Mouse (Mus musculus) heart, adult 9 months (tissue): ENCODE data around the gene Trp53inp2.

Source experiments
- DNase-seq, 2 experiments: peaks; one replicate each; pipeline ENCODE4 v3.0.0; 2022; ENCODE audit warnings: low spot score in 2 of 2

Trp53inp2 gene

DNA sequence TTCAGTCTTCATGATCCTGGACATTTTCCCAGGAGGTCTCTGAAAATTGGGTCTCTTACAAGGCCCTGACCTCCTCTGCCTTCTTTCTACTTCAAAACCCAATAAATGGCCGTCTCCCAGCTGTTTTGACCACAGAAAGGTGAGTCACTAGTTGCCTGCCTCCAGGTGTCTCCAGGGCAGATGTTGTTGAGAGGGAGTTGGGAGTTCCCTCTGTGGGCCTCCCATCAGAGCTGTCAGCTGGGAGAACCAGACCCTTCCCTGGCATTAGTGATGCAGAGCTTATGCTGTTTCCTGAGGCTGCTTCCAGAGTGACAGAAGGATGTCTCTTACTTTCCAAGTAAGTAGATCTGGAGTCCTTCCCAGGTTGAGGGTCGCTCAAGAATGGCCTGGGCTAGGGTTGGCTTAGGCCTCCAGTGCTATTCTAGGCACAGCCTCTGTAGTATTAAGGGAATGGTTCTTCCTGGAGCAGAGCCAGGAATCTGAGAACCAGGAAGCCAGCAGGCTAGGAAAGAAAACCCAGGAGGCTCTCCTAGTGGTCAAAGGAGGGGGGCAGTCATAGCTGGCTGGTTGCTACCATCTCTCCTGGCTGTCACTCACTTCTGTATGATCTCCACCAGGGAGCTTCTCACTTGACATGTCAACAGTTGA is 2.1 kb downstream of the Trp53inp2 start:
- peak; percentile 78 to 81 for DNase-seq

DNA sequence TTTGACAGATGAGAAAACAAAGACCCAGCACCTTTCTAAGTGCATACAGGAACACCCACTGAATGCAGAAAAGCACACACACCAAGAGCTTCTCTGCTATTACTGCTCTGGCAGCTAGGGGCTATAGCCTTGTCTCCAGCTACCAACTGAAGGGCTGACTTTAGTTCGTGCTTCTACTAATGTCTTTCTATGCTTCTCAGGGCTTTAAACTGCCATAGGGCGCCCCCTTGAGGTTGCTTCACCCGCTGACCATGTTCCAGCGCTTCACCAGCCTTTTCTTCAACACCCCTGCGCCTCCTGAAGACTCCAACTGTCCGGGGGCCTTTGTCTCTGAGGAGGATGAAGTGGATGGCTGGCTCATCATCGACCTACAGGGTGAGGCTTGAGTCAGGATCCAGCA is 4.2 kb downstream of the Trp53inp2 start:
- DNase-seq, result peak; percentile 72 to 80

DNA sequence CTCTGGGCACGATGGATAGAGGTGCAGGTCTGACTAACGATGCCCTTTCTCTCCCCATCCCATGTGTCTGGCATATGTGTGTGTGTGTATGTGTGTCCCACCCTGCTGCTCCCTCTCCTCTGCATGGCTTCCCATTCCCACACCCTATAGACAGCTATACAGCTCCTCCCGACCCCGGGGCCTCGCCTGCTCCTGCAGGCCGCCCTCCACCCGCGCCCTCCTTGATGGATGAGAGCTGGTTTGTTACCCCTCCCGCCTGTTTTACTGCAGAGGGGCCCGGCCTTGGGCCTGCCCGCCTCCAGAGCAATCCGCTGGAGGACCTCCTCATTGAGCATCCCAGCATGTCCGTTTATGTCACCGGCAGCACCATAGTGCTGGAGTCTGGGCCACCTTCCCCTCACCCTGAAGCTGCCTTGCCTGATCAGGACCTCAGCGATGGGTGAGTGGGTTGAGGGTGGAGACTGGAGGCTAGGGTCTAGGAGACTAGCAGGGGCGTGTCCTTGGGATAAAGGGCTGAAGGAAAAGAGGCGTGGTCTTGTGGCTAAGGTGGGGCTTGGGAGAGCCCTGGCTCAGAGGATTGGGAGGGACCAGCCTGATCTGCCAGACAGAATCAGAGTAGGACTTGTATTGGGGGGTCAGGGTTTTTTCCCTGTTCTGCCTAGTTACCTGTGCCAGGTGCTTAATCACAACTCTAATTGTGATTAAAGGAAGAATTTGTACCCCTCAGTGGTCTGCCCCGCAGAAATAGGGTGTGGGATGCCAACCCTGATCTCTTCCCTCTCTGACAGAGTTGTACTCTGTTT is 5.1 kb downstream of the Trp53inp2 start:
- peak in 1 of 2 experiments; percentile 18 for DNase-seq

DNA sequence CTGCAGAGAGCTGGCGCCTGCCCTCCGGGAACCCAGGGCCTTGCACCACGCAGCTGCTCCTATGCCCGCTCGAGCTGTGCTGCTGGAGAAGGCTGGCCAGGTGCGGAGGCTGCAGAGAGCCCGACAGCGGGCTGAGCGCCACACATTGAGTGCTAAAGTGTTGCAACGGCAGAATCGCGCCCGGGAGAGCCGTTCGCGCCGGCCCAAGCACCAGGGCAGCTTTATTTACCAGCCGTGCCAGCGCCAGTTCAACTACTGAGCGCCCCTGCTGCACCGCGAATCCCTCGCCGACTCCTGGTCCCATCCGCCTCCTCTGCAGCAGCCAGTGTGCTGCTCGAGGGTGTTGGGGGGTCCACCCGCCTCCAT is 5.7 kb downstream of the Trp53inp2 start:
- DNase-seq, result no peak

DNA sequence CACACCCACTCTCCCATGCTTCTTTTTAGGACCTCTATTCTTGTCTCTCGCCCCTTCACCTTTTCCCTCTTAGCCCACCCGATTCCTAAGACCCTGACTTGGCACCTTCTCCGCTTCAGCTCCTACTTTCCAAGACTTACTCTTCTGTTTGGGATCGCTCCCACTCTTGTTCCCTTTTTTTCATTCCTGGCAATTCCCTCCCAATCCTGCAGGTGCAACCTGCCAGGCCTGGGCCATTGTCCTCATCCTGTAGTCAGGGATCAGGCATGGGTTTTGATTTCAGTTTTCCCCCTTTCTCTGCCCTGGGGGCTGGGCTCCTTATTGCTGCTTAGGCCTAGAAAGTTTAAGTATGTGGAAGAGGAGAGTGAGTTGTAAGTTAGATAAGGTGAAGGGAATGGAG is 6.2 kb downstream of the Trp53inp2 start:
- DNase-seq, result no peak

DNA sequence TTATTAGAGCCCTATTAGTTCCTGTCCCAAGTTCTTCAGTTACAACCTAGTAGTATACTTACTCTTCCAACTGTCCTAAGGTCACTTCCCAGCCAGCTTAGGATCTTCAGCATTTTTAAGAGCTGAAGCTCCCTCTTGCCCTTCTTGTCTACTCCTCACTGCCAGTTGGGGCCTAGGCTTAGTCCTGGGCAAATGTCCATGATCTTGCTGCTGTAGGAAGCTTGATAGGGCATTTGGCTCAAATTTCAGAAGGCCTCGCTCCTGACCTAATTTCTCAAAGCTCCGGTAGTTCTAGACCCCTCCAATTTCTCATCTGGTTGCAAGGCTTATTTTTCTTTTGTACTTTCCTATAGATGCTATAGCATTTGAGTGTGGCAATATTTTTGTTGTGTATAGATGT is 7.7 kb downstream of the Trp53inp2 start:
- DNase-seq, result no peak

DNA sequence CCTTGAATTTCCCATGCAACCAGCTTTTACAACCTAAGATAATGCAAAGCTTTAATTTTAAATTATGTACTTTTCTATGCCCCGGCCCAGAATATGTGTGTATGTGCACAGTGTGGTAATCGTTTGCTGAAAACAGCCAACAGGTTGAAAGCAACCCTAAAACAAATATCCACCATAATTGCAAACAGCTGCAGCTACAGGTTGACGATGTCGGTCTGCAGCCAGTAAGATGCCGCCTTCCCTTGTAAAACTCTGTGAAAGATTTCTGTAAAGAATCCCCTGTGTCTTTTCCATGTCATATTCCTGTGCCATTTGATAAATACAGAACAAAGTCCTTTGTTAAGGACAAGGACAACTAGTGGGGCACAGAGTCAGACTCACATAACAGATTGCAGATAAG is 13.7 kb downstream of the Trp53inp2 start:
- DNase-seq, result no peak

DNA sequence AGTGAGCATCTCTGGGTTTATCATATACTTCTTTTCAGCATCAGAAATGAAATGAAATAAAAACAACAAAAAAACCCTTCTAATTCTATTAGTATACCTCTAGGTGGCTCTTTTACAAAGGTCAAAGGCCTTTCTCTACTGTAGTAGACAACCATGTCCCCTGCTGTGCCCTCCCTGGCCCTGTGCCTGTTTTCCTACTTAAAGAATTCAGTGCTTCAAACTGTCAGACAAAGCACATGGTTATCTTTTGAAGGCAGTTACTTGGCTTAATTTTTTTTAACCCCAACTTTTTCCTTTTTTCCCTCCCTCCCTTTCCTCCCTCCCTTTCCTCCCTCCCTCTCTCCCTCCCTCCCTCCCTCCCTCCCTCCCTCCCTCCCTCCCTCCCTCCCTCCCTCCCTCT is 19.4 kb downstream of the Trp53inp2 start:
- DNase-seq, result no peak

DNA sequence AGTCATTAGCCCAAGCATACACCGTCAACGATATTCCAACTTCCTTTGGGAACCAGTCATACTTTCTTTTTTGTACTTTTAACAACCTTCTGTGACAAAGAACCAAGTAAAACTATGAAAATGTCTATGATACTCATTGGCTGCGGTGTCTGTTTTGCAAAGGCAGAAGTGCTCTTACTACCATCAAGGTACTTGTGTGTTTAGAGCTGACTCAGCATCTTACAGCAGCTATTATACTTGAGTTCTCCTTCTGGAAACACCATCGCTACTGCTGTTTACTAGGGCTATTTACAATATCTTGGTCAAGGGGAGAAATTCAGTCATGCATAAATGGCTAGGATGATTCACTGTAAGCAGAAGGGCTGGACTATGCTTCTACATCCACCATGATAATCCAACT is 21.1 kb downstream of the Trp53inp2 start:
- DNase-seq, result no peak

DNA sequence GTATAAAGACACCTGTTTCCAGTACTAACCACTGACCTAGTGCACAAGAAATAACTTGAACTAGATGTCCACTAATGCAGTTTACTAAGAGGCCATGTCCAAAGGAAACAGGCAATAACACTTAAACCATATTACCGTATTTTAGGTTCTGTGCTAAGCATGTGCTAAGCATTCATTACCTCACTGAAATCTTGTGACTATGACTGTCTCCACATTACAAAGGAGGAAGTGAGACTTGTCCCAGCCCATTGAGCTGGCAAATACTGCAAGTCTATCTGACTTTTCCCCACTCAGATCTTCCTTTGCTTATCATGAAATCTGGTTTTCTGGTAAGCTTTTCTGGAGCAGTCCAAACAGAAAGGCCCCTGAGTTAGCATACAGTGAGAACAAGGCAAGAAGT is 23.8 kb downstream of the Trp53inp2 start:
- peak; percentile 11 to 31 for DNase-seq

DNA sequence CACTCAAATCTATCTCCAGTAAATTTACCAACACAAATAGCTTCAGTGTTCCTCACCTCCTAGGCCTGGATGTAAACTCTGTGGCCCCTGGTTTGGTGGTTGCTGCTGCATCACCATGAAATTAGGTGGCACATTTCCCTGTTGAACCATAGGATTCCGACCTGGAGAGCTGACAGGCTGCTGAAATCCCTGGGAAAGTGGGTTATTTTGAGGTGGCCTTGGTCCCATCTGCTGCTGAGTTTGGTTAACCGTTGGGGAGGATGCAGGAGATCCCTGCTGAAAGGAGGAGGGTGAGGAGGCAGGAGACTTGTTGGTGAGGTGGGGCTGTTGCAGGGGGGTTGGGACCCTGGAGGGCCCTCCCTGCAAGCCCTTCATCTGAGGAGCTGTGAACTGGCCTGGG is 40.1 kb downstream of the Trp53inp2 start:
- DNase-seq, result no peak

DNA sequence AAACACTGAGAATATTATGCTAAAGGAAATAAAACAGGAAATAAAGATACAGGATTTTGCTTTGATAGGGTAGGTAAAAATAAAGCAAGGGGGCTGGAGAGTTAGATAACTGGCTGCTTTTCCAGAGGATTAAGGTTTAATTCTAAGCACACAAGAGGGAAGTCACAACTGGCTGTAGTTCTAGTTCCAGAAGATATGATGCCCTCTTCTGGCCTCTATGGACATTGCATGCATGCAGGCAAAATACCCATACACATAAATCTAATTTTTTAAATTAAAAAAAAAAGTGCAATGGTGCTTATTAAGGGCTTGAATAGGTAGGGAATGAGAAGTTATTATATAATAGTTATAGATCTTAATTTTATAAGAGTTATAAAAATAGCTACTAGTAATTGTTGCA is 55.6 kb downstream of the Trp53inp2 start:
- DNase-seq, result no peak
